Mouse (Mus musculus): Measurements from ENCODE around the gene Sh3bp2.

Sh3bp2 gene

DNA sequence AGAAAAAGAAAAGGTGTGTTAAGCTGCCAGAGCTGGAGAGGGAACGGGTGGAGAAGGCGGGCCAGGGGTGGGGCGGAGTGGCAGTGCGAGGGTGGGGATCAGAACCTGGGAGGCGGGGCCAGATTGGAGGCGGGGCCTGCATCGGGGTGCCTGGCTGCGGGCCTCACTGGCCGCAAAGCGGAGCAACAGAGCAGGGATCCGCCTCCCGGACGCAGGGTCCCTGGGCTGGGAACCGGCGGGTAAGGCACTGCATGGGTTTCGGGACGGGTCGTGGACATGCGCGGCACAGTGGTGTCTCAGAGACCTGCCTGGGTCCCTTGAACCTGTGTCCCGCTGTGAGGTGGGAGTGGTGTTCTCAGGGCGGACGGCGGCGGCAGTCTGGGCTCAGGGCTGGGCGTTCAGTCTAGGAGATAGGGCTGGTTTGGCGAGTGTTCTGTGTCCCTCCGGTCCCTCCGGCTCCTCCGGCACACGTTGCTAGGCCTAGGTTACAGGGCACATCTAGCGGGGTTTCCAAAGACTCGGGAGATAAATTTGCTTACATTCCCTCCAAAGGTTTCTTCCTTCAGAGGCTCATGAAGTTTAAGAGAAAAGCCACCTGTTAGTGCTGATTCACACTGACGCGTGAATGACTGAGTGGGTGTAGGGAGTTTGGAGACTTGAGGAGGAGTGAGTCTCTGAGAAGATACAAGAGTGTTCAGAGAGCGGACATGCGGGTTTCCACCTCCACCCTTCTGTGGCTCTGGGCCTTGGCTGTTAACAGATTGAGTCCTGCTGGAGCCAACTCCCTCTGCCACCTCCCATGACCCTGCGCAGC is at the start of gene Sh3bp2:
Sh3bp2 (plus strand) TSS at position 176 of the 814 bp plus-strand sequence.
- peak; percentile 91 to 97 for DNase-seq (ENCODE audit: low read depth in 2 of 2, low spot score in 2 of 2)

DNA sequence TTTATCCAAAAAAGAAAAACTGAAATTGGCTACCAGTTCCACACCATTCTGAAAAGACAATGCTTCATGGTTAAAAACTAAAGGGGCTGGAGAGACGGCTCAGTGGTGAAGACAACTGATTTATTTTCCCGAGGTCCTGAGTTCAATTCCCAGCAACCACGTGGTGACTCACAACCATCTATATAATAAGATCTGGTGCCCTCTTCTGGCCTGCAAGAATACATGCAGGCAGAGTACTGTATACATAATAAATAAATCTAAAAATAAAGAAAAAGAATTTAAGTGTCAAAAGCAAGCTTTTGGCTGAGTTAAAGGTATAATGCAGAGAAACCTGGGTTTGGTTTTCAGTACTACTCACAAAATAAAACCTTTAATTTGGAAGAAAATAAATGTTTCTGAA is 44.7 kb upstream of the Sh3bp2 start:
- no peak for DNase-seq (ENCODE audit: low read depth in 2 of 2, low spot score in 2 of 2)

DNA sequence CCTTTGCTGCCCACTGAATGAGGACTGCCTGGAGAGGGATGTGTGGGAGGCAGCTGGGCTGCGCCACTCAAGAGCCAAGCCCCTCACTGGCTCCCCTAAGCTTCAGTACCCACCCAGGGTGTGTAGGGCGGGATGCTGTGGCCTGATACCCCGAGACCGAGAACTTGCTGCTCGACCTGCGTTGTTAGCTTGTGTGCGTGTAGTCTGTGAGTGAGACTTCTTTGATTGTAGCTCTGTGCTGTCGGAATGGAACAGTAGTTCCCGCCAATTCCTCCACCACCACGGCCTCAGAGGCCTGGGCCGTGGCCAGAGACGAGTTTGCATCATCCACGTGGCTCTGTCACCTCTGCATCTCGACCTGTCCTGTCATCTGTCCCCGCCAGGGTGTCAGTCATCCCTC is 39.9 kb upstream of the Sh3bp2 start:
- DNase-seq (ENCODE audit: low read depth in 2 of 2, low spot score in 2 of 2), result no peak

DNA sequence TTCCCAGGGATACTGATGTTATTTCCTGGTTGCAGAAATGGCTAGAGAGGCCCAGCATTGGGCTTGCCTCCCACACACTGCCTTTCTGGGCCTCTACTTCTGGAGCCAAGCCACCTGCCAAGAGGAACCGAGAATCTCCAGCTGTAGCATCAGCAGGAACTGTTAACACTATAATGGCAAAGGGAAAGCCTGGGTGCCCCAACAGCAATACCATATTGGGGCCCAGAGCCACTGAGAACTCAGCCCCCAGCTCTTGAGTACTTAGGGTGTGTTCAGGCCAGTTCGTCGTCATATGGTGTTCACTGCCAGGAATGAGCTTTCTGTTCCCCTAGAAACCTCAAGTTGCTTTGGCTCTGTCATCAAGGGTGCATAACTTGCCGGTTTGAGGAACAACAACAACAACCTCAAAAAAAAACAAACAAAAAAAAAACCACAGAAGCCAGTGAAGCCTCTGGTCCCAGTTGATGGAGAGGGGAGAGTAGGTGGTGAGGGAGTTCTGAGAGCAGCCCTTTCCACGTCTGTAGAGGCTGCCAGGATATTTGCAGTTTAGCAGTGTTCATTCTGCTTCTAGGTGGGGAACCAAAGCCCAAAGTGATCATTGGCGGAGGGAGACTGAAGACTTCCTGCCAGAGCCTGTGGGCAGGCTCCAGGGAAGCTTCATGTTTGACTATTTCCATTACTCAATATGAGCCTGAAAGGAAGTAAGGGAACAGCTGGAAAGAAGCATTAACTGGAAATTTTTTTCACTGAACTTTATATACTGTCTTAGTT is 38.1 kb upstream of the Sh3bp2 start:
- DNase-seq (ENCODE audit: low read depth in 2 of 2, low spot score in 2 of 2), result no peak

DNA sequence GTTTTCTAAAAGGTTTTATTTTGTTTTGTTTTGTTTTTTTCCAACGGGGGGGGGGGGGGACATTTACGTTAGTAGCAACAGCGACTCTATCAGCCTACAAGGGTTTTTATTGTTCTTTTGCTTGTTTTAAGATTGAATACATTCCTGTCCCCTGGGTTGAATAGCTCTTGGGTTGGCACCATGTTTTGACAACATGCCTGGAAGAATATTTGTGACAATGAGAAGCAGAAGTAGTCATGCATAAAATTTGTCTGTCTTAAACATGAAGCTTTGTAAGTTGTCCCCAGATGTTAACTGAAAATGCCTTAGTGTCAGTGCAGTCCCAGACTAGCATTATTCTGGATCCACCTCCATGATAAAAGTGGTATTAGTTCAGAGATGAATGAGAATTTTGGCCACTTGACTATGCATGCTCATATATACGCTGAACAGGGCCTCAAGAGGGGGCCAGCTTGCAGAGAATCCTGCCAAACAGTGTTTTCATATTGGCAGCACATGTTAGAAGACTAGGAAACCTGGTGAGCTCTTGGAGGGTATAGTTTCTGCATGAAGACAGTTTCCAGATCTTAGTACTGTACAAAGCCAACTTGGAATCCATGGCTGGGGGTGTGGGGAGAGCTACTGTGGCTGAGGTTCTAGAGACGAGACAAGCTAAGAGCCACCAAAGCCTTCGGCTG is 36.8 kb upstream of the Sh3bp2 start:
- DNase-seq (ENCODE audit: low read depth in 2 of 2, low spot score in 2 of 2), result no peak

DNA sequence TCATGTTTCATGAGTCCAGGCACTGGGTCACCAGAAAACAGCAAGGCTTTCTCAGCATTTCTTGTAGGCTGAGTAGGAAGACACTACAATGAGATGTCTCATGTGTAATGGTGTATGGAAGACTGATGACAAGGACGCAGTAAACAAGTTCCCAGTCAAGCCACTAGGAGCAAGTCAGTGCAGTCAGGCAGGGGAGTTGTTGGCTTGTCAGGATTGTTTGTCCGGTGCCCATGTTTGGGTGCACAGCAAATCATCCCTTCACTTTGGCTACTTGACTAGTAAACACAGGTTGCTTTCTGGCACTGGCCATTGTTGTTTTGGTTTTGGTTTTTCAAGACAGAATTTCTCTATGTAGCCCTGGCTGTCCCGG is 36.2 kb upstream of the Sh3bp2 start:
- no peak for DNase-seq (ENCODE audit: low read depth in 2 of 2, low spot score in 2 of 2)

DNA sequence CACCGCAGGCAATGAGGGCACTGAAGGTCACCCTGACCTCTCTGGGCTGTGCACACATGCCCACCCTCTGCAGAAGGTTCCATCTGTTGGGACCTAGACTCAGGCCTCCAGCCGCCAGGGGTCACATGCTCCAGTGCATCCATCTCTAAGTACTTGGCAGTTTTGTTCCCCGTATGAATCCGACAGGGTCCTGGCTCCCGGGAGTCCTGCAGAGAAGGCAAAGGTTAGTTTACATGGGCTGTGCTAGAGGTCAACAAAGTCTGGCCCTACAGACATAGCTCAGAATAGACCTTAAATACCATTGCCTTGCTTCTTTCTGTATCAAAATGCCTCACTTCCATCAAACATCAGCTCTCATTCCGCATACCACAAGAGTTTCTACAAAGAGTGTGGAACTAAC is 28.9 kb upstream of the Sh3bp2 start:
- no peak for DNase-seq (ENCODE audit: low read depth in 2 of 2, low spot score in 2 of 2)

DNA sequence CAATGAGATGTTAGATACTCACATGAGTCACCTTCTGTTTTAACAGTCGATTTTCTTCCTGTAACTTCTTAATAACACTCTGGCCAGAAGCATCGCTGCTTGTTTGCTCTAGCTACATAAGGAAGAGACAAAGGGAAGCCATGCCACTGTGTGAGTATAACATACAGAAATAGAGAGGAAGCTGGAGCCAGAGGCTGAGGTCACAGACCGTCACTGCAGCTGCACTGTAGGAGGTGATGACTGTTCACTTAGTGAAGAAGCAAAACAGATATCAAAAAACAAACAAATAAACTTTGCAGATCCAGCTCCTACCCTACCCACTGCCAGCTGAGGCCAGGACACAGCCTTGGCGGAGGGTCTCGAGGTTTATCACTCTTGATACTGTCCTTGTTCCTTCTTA is 24.8 kb upstream of the Sh3bp2 start:
- DNase-seq (ENCODE audit: low read depth in 2 of 2, low spot score in 2 of 2), result no peak

DNA sequence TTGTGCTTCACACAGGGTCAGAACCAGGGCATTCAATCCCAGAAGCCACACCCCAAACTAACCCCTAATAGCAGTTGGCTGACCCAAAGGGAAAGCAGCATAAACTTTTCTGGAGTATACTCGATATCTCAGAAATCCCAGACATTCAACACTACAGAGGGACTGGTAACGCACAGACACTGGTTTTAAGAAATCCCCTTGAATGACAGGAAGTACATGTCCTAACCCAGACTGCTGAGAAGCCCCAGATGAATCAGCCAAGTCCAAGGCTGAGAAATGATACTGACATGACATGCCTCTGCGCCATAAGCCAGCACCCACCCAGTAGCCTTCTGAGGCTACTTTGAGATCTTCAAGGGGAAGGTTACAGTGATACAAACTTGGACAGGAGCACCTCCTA is 24.1 kb upstream of the Sh3bp2 start:
- DNase-seq (ENCODE audit: low read depth in 2 of 2, low spot score in 2 of 2), result no peak

DNA sequence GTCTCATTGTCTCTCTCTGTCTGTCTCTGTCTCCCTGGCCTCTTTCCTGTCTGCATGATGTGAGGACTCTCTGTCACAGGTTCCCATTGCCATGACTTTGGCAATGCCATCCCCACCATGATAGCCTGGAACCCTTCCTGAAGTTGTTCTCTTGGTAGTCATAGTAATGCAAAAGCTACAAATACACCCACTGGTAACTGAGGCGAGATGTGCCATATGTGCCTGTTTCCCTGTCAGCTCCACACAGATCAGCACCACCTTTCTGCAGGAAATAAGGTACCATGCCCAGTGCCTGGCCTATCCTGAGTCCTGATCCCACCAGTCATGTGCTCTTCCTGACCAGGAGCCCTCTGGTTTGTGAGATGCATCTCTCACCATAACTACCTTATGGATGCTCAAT is 23.2 kb upstream of the Sh3bp2 start:
- DNase-seq (ENCODE audit: low read depth in 2 of 2, low spot score in 2 of 2), result no peak

DNA sequence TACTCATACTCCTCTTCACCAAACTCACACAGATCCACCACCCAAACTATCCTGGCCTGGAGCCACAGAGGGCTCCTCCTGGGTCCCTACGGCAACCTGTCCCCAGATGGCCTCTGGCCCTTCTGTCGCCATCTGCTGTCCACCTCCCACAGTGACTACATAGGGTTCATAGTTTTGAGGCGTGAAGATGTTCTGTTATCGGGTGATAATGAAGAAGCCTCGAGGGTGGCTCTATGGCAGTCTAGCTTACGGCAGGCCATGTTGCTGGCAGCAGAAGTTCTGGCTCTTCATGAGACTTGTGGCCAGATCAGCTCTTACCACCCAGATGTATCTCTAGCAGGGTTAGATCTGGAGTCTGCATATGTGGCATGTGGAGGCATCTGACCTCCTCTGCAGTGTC is 22.8 kb upstream of the Sh3bp2 start:
- DNase-seq (ENCODE audit: low read depth in 2 of 2, low spot score in 2 of 2), result no peak

DNA sequence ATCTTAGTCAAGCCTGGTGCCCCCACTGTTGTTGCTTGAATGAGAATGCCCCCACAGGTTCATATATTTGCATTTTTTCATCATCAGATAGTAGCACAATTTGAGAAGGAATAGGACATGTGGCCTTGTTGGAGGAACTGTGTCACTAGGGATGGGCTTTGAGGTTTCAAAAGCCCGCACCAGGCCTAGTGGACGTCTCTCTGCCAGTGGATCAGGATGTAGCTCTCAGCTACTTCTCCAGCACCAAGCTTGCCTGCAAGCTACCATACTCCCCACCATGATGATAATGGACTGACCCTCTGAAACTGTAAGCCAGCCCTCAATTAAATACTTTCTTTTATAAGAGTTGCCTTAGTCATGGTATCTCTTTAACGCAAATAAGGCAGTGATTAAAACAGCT is 13.2 kb upstream of the Sh3bp2 start:
- DNase-seq (ENCODE audit: low read depth in 2 of 2, low spot score in 2 of 2), result no peak

DNA sequence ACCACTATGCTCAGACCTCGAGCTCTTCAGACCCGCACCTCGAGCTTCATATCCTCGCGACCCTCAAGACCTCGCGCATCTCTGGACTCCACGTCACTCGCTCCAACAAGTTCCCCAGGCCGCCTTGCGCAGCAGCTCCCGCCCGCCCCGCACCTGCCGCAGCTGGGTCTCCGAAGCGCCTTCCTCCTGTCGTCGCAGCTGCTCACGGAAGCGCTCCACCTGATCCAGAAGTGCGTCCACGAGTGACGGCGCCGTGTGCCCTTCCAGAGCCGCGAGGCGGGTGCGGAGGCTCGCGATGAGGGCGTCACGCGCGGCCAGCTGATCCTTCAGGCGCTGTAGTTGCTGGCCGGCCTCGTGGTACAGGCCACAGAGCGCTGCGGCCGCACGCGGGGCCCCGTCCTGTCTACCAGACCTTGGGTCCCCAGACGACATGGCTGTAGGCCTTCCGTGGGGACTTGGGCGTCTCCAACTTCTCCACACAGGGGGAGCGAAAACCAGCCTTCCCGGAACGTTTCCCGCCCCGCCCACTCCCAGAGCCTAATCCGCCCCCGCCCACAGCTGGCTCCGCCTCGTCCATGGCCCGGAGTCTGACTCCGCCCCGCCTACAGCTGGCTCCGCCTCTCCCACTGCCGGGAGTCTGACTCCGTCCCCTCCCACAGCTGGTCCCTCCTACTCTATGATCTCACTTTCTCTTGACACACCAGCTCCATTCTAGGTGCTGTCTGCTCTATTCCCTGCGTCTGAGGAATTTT is 12.0 kb upstream of the Sh3bp2 start, which contains the start of gene Tnip2:
Tnip2 (minus strand) TSS at position 526 of the 752 bp plus-strand sequence.
- DNase-seq (ENCODE audit: low read depth in 2 of 2, low spot score in 2 of 2), result peak; percentile 91 to 95

DNA sequence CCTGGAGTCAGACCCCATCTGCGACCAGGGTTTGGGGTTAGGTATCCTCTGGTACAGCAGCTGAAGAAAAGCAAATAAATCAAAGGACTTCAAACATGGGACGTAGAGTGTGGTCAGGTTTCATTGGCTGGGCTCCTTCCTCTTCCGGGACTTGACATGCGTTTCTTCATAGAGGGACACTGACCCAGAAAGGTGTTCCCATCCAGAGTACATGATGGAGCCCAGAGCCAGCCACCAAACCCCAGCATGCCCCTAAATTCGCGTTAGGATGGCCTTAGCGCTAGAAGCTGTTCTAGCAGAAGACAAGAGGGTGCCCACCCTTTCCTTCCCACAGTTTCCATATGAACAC is 11.4 kb upstream of the Sh3bp2 start:
- no peak for DNase-seq (ENCODE audit: low read depth in 2 of 2, low spot score in 2 of 2)

DNA sequence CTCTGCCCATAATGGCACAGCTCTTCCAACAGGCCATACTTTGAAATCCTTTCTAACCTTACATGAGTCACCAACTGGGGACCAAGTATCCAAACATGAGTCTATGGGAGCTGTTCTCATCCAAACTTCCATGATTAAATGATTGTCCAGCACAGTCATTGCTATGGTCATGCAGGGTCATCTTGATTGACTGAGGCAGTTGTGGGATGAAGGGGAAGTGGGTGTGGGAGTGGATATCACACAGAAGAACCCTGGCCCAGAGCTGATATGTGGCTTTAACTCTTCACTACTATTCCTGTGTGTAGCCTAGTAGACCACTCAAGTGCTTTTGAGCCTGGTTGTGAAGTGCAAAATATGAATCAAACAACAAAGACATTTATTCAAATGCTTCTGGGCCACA is 10.5 kb upstream of the Sh3bp2 start:
- no peak for DNase-seq (ENCODE audit: low read depth in 2 of 2, low spot score in 2 of 2)

DNA sequence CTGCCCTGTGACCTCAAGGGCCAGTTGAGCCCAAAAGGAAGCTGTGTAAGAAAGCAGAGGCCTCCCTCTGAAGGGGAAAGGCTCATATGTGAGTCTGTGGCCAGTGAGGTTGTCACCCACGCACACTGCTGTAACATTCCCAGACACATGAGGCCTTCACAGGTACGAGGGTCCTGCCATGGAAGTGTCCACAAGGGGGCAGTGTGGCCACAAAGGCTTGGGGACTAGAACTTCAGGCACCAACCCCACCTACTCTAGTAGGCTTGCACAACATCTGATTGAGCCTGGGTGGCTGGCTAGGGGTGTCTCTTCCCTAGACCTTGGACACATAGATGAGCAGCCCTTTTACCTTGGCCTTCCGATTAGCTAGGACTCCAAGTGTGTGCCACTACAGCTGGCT is 7.7 kb upstream of the Sh3bp2 start:
- DNase-seq (ENCODE audit: low read depth in 2 of 2, low spot score in 2 of 2), result peak; percentile 82 to 89

DNA sequence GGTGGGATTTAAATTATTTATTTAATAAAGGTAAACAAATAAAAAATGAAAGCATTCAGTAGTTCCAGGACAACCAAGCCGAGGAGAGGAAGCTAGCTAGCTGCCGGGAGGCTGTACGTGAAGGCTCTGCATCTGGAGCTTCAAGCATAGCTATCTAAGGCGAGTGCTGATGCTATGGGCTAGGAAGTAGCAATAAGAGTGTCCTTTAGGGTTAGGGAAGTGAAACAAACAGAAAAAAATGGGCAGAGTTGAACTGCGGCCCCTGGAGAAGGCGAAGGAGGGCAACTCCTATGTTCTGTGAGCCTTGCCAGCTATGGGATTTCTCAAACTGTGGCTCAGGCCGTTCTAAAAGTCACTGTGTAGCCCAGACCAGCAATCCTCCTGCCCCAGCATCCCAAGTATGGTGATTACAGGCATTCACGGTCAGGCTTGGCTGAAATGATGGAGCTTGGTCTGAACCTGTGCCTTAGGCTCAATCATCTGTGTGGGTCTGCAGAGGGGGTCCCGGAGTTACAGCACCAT is 6.2 kb upstream of the Sh3bp2 start:
- no peak for DNase-seq (ENCODE audit: low read depth in 2 of 2, low spot score in 2 of 2)

DNA sequence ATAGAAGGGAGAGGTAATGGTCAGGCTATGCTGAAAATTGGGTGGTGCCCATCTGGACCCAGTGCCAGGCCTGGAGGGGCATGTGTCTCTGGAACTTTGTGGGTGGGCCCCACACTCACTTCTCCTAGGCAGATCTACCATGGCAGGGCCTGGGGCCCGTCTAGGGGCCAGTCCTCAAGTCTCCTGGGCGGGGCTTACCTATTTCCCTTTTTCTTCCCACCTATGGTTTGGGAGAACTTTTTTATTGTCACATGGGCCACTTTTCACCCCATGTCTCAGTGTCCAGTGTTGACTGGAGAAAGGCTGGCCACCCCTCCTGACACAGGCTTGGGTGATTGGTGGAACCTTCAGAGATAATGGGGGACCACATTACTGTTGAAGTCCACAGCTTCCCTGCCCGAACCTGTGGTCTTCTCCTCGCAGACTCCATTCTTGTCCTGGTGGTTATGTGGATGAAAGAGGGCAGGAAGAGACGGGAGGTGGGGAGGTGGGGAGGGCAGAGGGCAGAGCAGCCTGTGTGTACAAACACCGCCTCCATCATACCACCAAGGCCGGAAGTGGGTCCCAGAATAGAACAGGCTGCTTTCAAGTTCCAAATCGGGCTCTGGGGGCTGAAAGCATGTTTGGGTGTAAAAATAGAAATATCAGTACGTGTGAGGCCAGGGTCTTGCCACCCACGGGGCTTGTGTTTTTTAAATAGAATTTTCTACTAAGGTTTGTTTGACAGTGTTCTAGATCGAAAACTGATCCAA is 5.0 kb upstream of the Sh3bp2 start:
- peak; percentile 51 to 65 for DNase-seq (ENCODE audit: low read depth in 2 of 2, low spot score in 2 of 2)

DNA sequence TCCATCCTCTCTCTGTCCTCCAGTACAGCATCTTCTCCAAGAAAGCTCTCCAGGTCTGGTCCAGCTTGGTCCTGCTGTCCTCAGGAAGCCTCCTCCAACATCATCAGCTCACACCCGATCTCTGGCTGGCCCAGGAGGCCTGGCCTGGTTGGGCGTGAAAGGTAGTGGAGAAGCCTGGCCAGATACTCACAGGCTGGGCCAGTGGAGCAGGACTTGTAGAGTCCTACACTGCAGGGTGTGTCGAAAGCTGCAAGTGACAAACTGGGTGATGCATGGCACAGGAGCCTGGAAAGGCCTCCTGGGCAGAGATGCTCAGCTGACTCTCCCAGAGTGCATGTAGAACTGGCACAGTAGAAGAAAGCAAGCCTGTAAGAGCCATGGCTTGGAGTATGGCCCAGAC is 4.3 kb upstream of the Sh3bp2 start:
- DNase-seq (ENCODE audit: low read depth in 2 of 2, low spot score in 2 of 2), result no peak

DNA sequence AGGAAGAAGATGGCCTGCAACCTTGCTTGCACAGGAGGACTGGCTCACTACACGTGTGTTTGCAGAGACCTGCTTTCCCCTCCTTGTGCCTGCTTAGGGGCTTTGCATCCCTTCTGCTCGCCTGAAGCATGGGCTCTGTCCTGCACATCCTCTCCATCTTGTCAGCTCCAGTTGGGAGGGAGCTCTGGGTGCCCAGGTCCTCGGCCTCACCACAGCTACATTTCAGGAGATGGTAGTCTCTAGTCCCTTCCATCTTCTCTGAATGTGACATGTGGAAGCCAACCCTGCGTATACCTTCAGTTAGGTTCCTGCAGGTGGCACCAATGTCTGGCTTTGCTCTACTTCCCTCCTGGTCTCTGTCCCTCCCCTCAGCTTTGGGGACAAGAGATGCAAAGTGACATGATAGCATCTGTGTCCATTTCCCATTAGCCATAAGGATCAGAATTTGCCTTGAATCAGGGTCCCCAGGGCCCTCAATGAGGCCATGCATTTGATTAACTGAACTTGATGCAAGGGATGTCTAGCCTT is 1.6 kb upstream of the Sh3bp2 start:
- DNase-seq (ENCODE audit: low read depth in 2 of 2, low spot score in 2 of 2), result no peak
